Mouse (Mus musculus) olfactory bulb, adult 2 months (tissue): ENCODE measurements around the gene Atp2a3. TPM values are rescaled to one million over a fixed set of nuclear protein-coding genes. Genes with fewer than 3 reads are reported as not detected.

ENCODE experiments used
- H3K27ac ChIP-seq: fragments of 200-500 bp; 2 replicates; pipeline ENCODE4 v1.5.1; 2012; ENCODE audit warnings: low read depth, low read length; ENCODE audit not compliant: insufficient read depth
- H3K4me1 ChIP-seq: fragments of 200-500 bp; 2 replicates; pipeline ENCODE4 v1.6.1; 2012; ENCODE audit warnings: low read length; ENCODE audit not compliant: control insufficient read depth, insufficient read depth
- H3K4me3 ChIP-seq: fragments of 200-500 bp; 2 replicates; pipeline ENCODE4 v1.5.1; 2012; ENCODE audit warnings: mild to moderate bottlenecking, low read depth, low read length, moderate library complexity; ENCODE audit not compliant: insufficient read depth
- CTCF ChIP-seq: fragments of 200-500 bp; IDR thresholded peaks from 2 replicates; pipeline ENCODE4 v1.5.1; 2012; ENCODE audit warnings: low read depth, mild to moderate bottlenecking, low read length, moderate library complexity; ENCODE audit not compliant: insufficient read depth
- POLR2A ChIP-seq: fragments of 200-500 bp; IDR thresholded peaks from 2 replicates; pipeline ENCODE4 v1.6.1; 2012; ENCODE audit warnings: mild to moderate bottlenecking, low read depth, low read length, moderate library complexity; ENCODE audit not compliant: insufficient read depth
- WGBS: fragments of 180-500 bp; shearing (Covaris S2); methylation state at CpG from one replicate; pipeline ENCODE4 v1.1.7; 2018; 5-methylcytosine and 5-hydroxymethylcytosine counted together
- polyA plus RNA-seq: library from polyadenylated mRNA; stranded (reverse); fragments of >200 nt; gene quantifications from 2 replicates; pipeline ENCODE4 v1.2.4, GENCODE M21; 2012; ENCODE audit warnings: low replicate concordance; ENCODE audit not compliant: missing spikeins, insufficient read depth, insufficient read length

The Atp2a3 gene
- polyA plus RNA-seq, 1 experiment = not detected

DNA sequence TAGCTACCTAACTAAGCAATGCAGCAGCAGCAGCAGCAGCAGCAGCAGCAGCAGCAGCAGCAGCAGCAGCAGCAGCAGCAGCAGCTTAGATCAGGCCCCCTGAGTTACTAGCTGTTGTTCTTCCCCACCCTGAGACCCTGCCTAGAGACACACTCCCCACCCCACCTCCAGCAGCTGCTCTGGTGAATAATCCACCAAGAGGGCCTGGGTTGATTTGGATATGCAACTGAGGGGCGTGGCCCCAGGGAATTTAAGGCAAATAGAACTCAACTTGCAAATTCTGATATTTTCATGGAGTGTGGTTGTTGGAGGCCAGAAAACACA lies 7.9 kb upstream of the Atp2a3 start:
- WGBS = 100% methylated on average over 1 of the region's 1 CpGs
- no peak for TF ChIP-seq CTCF
- TF ChIP-seq POLR2A = no peak
- Histone ChIP-seq H3K4me3 (no peak overlapping the region), H3K27ac (no peak overlapping the region), H3K4me1 (peaks cover 8% of the 10 kb centered on the region; the same call in 1 of the 2 replicates)

DNA sequence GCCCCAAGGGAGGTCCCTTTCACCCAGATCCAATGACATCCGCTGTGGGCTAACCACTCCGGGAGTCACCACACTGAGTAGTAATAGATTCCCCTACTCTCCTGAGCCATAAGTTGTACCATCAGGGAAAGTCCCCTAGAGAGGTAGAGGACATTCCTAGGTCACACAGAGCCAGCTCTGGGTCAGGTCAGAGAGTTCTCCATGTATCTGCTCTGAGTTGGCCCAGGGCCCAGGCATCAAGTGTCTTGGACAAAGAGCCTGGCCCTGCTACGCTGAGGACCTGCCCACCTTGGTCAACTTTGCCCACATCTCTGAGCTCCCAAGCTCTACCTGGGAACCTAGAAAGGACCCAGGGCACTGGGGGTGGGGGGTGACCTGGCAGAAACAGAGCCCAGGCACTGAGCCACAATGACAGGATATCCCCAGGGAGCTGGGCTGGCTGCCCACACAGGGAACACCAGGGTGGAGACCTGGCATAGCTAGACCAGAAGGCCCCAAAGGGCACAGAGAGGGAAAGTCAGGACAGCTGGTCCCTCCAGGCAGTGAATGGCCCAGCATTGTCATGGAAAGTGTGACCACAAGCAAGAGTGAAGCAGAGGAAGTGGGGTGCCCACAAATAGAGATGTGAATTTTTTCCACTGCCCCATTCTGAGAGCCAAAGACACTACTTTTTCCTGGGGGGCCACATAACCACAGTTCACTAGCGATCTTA lies 7.4 kb upstream of the Atp2a3 start:
- Histone ChIP-seq H3K4me3 (no peak overlapping the region), H3K27ac (no peak overlapping the region), H3K4me1 (peaks cover 8% of the 10 kb centered on the region; the same call in 1 of the 2 replicates)
- WGBS = 88% methylated on average over 4 of the region's 4 CpGs
- TF ChIP-seq CTCF = no peak
- TF ChIP-seq POLR2A = no peak

DNA sequence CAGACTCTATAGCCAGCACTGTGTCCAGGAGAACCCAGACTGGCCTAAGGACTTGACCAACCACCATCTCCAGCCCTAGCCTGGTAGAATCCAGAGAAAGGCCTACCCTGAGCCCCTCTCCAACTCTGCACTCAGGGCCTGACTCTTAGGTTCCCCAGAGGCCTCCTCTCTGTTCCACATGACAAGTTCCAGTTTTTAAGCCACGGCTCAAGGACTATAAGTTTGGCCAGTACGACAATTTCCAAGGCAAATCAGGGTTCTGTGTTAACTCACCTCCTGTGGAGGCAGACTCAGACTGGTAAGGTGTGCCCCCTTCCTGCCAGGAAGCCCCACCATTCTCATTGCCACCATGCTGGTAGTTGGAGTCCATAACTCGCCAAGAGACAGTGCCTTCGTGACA lies 6.8 kb upstream of the Atp2a3 start:
- Histone ChIP-seq H3K4me3 (no peak overlapping the region), H3K27ac (no peak overlapping the region)
- 87% methylated on average over 4 of the region's 4 CpGs for WGBS

DNA sequence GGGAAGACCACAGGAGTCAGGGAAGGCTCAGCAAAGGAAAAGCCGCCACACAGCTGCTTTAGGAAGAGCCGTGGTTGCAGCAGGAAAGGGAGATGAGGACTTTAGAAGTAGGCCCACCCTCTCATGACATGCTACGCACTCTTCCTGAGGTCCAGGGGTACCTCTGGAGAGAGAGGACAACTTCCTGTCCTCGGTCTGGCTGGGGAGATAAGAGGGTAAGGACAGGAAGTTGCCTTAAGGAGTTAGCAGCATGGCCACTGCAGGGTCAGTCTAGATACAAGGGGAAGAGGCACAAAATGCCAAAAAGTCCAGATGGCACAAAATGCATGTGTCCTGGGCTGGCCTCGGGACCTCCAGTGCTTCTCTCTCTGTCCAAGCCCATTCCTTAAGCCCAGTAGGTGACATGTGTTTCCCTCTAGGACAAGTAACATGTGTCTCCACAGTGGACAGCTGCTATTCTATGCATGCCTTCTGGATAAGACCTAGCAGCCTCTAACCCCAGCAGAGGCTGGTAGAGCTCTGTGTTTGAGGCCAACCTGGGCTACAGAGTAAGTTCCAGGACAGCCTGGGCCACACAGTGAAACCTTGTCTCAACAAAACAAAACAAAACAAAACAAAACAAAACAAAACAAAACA lies 5.5 kb upstream of the Atp2a3 start:
- 86% methylated on average over 5 of the region's 5 CpGs for WGBS
- peaks cover 8% of the 10 kb centered on the region; the same call in 1 of the 2 replicates for H3K4me1 ChIP-seq
- TF ChIP-seq CTCF (no peak), POLR2A (no peak)
- H3K4me3 ChIP-seq = no peak overlapping the region
- H3K27ac ChIP-seq = no peak overlapping the region

More for the DNA sequence above, 6.8 kb upstream of the Atp2a3 start:
- TF ChIP-seq CTCF (no peak), POLR2A (no peak)
- H3K4me1 ChIP-seq = peaks cover 8% of the 10 kb centered on the region; the same call in 1 of the 2 replicates

DNA sequence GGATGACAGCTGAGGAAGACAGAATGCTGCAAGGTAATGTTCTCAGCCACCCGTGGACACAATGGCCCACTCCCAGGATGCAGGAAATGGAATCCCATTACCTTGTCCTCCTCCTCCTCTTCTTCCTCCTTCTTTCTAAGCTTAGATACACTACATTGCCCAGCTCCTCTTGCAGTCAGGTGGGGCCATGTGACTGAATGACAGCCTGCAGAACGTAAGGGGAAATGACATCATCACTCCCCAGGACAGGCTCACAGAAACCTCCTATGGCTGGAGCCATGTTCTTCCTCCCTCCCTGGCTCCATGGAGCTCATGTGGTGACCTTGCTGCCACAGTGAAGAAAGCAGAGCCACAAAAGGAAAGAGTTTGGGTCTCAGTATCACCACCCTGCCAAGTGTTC lies 3.7 kb upstream of the Atp2a3 start:
- no peak for TF ChIP-seq CTCF
- TF ChIP-seq POLR2A = no peak
- no peak overlapping the region for H3K27ac ChIP-seq
- 67% methylated on average over 2 of the region's 2 CpGs for WGBS

DNA sequence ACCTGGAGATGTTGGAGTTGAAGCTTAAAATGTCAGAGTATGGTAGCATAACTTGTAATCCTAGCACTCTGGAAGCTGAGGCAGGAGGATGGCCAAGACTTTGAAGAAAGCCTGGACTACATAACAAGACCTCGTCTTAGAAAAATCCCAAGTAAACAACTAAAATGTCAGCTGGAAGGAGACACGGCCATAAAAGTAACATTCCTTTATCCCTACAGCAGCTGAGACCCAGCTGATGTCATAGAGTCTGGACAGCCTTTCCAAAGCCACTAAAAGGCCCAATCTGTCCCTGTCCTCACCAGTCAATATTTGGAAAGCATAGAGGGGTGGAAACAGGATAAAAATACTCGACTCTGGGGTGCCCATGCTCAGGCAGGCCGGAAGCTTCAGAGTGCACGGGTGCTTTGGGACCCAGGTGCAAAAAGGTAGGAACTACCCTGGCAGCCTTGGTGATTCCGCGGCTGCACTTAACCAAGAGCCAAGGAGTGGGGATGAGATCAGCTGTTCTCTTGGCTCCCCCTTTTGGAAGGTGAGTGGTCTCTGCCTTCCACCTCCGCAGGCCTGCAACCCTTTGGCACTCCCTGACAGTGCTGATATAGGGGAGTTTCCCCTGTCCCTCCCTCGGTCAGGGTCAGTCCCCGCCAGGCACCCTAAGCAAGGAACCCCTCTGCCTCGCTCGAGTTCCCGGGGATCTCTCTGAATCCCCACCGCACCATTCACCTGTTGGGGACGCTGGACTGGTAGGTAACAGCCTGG lies 867 bp upstream of the Atp2a3 start:
- peaks cover 14% of the 10 kb centered on the region for H3K4me1 ChIP-seq
- H3K27ac ChIP-seq = no peak overlapping the region
- TF ChIP-seq POLR2A (no peak), CTCF (no peak)
- 44% methylated on average over 15 of the region's 15 CpGs for WGBS
- H3K4me3 ChIP-seq = no peak overlapping the region

More for the DNA sequence above, 3.7 kb upstream of the Atp2a3 start:
- Histone ChIP-seq H3K4me3 (no peak overlapping the region), H3K4me1 (peaks cover 21% of the 10 kb centered on the region)

DNA sequence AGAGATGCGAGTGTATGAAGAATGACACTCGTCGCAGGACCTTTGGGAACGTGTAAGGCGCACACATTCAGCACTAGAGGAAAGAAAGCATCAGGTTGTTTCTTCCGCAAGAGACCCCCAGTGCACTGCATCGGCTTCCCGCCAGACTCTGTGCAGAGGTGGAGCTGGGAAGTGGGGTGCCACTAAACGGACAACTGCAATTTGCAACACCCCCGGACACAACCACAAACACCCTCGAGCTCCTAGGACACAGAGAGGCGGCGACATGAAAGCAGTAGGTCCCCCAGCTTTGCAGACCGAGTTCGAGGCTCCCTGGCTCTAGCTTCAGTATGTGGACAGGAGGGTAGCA lies 272 bp upstream of the Atp2a3 start:
- H3K27ac ChIP-seq = no peak overlapping the region
- TF ChIP-seq POLR2A (no peak), CTCF (no peak)
- H3K4me3 ChIP-seq = peak overlapping the region; percentile 19; the same call in 1 of the 2 replicates
- WGBS = 18% methylated on average over 15 of the region's 15 CpGs
- H3K4me1 ChIP-seq = peaks cover 20% of the 10 kb centered on the region

DNA sequence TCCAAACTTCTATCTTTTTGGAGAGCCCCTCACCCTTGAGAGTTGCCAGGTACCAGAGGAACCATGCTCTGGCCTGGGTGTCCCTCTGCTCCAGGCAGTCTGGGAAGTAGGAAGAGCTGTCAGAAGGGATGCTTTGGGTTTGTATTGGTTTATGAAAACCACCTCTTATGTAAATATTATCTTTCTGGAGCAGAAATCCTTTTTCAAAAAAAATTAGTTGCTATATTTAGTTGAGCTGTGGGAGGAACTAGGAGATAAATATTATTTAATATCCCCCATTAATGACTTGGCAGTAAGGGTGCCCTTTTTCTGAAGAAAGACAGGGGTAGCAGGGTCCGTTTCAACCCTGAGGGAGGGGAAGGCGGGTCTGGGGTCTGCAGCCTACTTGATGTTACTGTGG lies 1.4 kb downstream of the Atp2a3 start:
- Histone ChIP-seq H3K27ac (no peak overlapping the region), H3K4me3 (no peak overlapping the region), H3K4me1 (peaks cover 21% of the 10 kb centered on the region)
- 82% methylated on average over 2 of the region's 2 CpGs for WGBS
- no peak for TF ChIP-seq CTCF
- no peak for TF ChIP-seq POLR2A

DNA sequence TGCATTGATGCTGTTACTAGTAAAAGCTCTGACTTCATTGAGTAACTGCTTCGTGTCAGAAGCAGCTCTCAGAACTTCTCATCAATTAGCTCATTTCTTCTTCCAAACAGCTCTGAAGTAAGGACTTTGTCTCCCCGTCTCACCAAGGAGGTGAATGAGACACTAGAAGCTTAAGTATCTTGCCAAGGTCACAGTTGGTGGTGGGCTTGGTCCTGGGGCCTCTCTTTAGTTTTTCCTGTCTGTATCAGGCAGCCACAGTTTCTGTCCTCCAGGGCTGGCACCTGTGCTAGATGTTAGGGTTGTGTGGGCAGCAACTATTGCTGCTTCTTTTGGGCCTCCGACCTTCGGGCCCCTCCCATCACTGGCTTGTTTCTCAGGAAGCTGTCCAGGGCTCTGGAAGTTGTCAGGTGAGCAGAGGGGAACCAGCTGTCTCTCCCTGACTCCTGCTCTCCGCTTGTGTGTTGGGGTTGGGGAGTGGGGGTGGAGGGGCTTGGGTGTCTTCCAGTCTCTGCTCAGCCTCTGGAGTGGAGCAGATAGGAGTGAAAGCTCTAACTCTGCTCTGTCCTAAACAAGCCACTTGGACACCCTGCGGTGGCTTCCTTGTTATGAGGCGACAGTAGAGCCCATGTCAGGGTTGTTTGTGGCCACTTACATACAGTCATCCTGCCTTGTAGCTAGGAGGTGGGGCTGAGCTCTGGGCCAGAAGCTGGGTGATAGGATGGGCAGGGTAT lies 2.3 kb downstream of the Atp2a3 start:
- peaks cover 21% of the 10 kb centered on the region for H3K4me1 ChIP-seq
- H3K27ac ChIP-seq = no peak overlapping the region
- TF ChIP-seq POLR2A (no peak), CTCF (no peak)
- no peak overlapping the region for H3K4me3 ChIP-seq
- 80% methylated on average over 7 of the region's 7 CpGs for WGBS
